Mouse (Mus musculus): ENCODE data around the gene Gm42906. TPM values are rescaled to one million over a fixed set of nuclear protein-coding genes. Genes with fewer than 3 reads are reported as not detected.
A peak's percentile ranks its signal among the peaks of the same experiment; 100 is the strongest.

Gm42906 gene
- polyA plus RNA-seq, 1 experiment from 2014 or later = not detected

DNA sequence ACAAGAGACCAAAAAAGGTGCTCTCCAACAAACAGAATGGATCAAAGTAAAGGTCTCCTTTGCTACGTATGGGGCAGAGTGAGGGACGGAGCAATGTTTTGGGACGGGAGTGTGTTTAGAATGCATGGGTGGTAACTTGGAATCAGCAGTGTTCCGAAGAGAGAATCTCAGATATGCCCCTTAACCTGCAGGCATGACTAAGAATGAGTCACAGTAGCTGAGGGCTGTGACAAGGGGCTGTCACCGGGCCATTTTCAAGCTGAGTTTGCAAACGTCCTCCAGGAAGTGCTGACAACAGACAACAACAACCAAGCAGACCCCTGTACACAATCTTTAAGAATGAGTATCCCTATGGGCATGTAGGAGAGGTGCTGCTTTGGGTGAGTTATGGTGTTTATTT, 153.7 kb downstream of the Gm42906 start:
- ATAC-seq (ENCODE audit: insufficient number of reproducible peaks, insufficient read depth, low FRiP score, low read depth) = no peak
- Histone ChIP-seq H3K4me3 (ENCODE audit: control insufficient read depth in 1 of 2, insufficient read depth in 1 of 2, low read depth in 1 of 2, low read length in 2 of 2) (no peak overlapping the region), H3K36me3 (ENCODE audit: control insufficient read depth, insufficient read depth, low read length) (no peaks in the 10 kb centered on the region), H3K27ac (replicated peaks in 1 of 2; ENCODE audit: control insufficient read depth in 1 of 2, insufficient read depth in 1 of 2, low read depth in 2 of 2, low read length in 2 of 2) (no peak overlapping the region), H3K9me3 (ENCODE audit: control insufficient read depth, low read length) (no peaks in the 10 kb centered on the region), H3K4me2 (ENCODE audit: low read length) (no peak overlapping the region), H3K27me3 (ENCODE audit: control insufficient read depth, insufficient read depth, low read length) (no peaks in the 10 kb centered on the region), H3K4me1 (ENCODE audit: control insufficient read depth in 2 of 2, insufficient read depth in 2 of 2, low read length in 2 of 2) (no peaks in the 10 kb centered on the region), H3K9ac (ENCODE audit: low read length) (no peak overlapping the region)
- 39% methylated on average over 6 of the region's 6 CpGs for WGBS

DNA sequence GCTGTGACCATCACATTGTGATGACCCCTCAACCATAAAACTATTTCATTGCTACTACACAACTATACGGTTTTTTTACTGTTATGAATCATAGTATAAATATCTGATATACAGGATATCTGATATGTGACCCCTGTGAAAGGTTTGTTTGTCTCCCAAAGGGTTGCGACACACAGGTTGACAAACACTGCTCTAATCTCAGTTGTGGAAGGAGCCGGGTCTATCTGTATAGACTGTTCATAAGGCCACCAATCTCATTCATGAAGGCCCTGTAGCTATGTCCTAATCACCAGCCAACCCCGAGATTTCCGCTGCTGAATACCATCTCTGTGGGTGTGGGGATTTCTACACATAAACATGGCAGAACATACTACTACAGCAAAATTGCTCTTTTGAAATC, 157.1 kb downstream of the Gm42906 start:
- Histone ChIP-seq H3K9ac (ENCODE audit: low read length) (no peak overlapping the region), H3K36me3 (ENCODE audit: control insufficient read depth, insufficient read depth, low read length) (no peaks in the 10 kb centered on the region), H3K4me3 (ENCODE audit: control insufficient read depth in 1 of 2, insufficient read depth in 1 of 2, low read depth in 1 of 2, low read length in 2 of 2) (no peak overlapping the region), H3K9me3 (ENCODE audit: control insufficient read depth, low read length) (no peaks in the 10 kb centered on the region), H3K4me2 (ENCODE audit: low read length) (no peak overlapping the region), H3K27ac (replicated peaks in 1 of 2; ENCODE audit: control insufficient read depth in 1 of 2, insufficient read depth in 1 of 2, low read depth in 2 of 2, low read length in 2 of 2) (no peak overlapping the region), H3K27me3 (ENCODE audit: control insufficient read depth, insufficient read depth, low read length) (no peaks in the 10 kb centered on the region), H3K4me1 (ENCODE audit: control insufficient read depth in 2 of 2, insufficient read depth in 2 of 2, low read length in 2 of 2) (no peaks in the 10 kb centered on the region)
- no peak for ATAC-seq (ENCODE audit: insufficient number of reproducible peaks, insufficient read depth, low FRiP score, low read depth)
- 83% methylated on average over 5 of the region's 5 CpGs for WGBS

DNA sequence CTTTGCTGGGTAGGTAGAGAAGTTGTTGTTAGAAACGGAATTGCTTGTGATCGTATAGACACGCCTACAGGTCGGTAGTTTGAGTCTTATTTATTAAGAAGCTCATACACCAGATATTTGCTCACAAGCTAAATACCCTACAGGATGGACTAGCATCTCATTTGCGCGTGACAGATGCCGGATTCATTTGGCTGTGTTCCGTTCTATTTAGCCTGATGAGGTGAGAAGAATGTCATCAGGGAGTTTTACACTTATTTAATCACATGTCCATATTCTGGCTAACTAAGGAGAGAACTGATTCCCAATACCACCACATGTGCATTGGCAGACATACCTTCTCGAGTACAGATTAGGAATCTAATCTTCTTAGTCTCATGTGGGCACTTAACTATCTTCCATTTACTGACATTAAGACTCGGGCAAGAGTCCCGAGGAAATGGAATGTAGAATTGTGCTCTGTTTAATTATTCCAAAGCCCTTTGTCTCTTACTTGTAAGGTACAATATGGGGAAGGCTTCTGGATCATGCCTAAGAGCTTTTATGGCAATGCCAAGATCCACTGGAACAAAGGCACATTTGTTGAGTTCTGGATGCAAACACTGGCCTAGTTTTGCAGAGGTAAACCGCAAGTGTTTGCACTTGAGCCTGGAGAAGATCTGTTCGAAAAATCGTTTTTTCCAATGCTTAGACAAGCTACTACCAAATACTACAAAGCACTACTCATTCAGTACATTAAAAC, 160.9 kb downstream of the Gm42906 start:
- Histone ChIP-seq H3K27ac (replicated peaks in 1 of 2; ENCODE audit: control insufficient read depth in 1 of 2, insufficient read depth in 1 of 2, low read depth in 2 of 2, low read length in 2 of 2) (no peak overlapping the region), H3K4me2 (ENCODE audit: low read length) (no peak overlapping the region), H3K9ac (ENCODE audit: low read length) (no peak overlapping the region), H3K27me3 (ENCODE audit: control insufficient read depth, insufficient read depth, low read length) (no peaks in the 10 kb centered on the region), H3K36me3 (ENCODE audit: control insufficient read depth, insufficient read depth, low read length) (no peaks in the 10 kb centered on the region), H3K4me1 (ENCODE audit: control insufficient read depth in 2 of 2, insufficient read depth in 2 of 2, low read length in 2 of 2) (no peaks in the 10 kb centered on the region), H3K4me3 (ENCODE audit: control insufficient read depth in 1 of 2, insufficient read depth in 1 of 2, low read depth in 1 of 2, low read length in 2 of 2) (no peak overlapping the region), H3K9me3 (ENCODE audit: control insufficient read depth, low read length) (no peaks in the 10 kb centered on the region)
- ATAC-seq (ENCODE audit: insufficient number of reproducible peaks, insufficient read depth, low FRiP score, low read depth) = no peak
- WGBS = 83% methylated on average over 14 of the region's 14 CpGs

DNA sequence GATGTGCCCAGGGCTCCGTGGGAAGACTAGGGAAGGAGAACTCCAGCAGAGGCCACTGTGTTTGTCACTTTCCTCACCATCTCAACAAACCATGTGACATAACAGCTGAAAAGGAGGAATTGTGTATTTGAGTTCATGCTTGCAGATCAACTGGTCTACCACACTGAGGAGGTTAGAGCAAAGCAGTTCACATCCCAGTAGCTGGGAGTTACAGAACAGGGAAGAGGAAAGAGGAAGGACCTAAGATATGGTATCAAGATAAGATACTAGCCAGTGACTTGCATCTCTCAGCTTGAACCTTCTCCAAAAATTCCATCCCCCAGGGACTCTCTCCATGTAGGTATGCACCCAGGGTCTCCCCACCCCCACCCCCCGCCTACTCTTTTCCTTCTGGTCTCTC, 166.4 kb downstream of the Gm42906 start:
- H3K4me2 ChIP-seq (ENCODE audit: low read length) = no peak overlapping the region
- 87% methylated on average over 2 of the region's 2 CpGs for WGBS
- no peaks in the 10 kb centered on the region for H3K9me3 ChIP-seq (ENCODE audit: control insufficient read depth, low read length)
- H3K27ac ChIP-seq (replicated peaks in 1 of 2; ENCODE audit: control insufficient read depth in 1 of 2, insufficient read depth in 1 of 2, low read depth in 2 of 2, low read length in 2 of 2) = no peak overlapping the region
- H3K4me1 ChIP-seq (ENCODE audit: control insufficient read depth in 2 of 2, insufficient read depth in 2 of 2, low read length in 2 of 2) = no peaks in the 10 kb centered on the region
- H3K4me3 ChIP-seq (ENCODE audit: control insufficient read depth in 1 of 2, insufficient read depth in 1 of 2, low read depth in 1 of 2, low read length in 2 of 2) = no peak overlapping the region
- H3K9ac ChIP-seq (ENCODE audit: low read length) = no peak overlapping the region
- no peaks in the 10 kb centered on the region for H3K27me3 ChIP-seq (ENCODE audit: control insufficient read depth, insufficient read depth, low read length)
- H3K36me3 ChIP-seq (ENCODE audit: control insufficient read depth, insufficient read depth, low read length) = no peaks in the 10 kb centered on the region
- no peak for ATAC-seq (ENCODE audit: insufficient number of reproducible peaks, insufficient read depth, low FRiP score, low read depth)

DNA sequence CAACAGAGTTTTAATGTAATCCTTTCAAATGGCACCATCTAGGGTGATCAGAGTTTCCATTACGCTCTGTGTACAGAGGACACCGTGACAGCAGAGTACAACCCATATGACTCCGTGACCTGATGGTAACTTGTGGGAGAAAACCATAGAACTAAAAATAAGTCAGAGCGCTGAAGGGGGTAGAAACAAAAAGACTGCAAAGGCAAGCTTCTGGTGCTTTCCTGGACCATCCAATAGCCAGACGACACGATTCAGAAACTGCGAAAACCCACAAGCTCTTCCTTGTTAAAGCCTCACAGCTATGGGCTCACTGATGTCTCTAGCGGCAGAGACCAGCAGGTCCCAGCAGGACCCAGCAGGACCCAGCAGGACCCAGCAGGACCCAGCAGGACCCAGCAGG, 175.8 kb downstream of the Gm42906 start:
- H3K9ac ChIP-seq (ENCODE audit: low read length) = no peak overlapping the region
- H3K9me3 ChIP-seq (ENCODE audit: control insufficient read depth, low read length) = no peaks in the 10 kb centered on the region
- 45% methylated on average over 8 of the region's 8 CpGs for WGBS
- no peak for ATAC-seq (ENCODE audit: insufficient number of reproducible peaks, insufficient read depth, low FRiP score, low read depth)
- H3K4me1 ChIP-seq (ENCODE audit: control insufficient read depth in 2 of 2, insufficient read depth in 2 of 2, low read length in 2 of 2) = peaks cover 6 to 8% of the 10 kb centered on the region in 2 experiments
- H3K27me3 ChIP-seq (ENCODE audit: control insufficient read depth, insufficient read depth, low read length) = no peaks in the 10 kb centered on the region
- H3K4me3 ChIP-seq (ENCODE audit: control insufficient read depth in 1 of 2, insufficient read depth in 1 of 2, low read depth in 1 of 2, low read length in 2 of 2) = peak overlapping the region in 1 of 2 experiments; percentile 8; a peak in 1 of 4 replicates
- H3K36me3 ChIP-seq (ENCODE audit: control insufficient read depth, insufficient read depth, low read length) = no peaks in the 10 kb centered on the region
- no peak overlapping the region for H3K27ac ChIP-seq (replicated peaks in 1 of 2; ENCODE audit: control insufficient read depth in 1 of 2, insufficient read depth in 1 of 2, low read depth in 2 of 2, low read length in 2 of 2)
- H3K4me2 ChIP-seq (ENCODE audit: low read length) = peak overlapping the region; percentile 48

DNA sequence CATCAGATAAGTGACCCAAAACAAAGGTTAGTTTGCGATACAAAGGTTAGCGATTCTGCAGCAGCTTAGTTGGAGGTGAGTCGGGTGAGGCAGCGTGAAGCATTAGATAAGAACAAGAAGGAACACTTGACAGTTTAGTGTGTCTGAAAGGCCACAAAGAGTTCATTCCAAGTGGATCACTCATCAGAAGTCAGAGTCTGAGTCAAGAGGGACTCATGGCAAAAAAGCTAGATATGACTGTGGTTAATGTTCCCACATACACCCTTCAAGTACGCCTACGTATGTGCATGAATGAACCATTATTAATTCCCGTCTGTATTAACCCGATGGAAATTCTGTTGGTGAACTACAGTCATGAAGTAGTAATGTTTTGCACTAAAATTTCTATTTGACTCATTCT, 176.3 kb downstream of the Gm42906 start:
- Histone ChIP-seq H3K4me2 (ENCODE audit: low read length) (no peak overlapping the region), H3K27ac (replicated peaks in 1 of 2; ENCODE audit: control insufficient read depth in 1 of 2, insufficient read depth in 1 of 2, low read depth in 2 of 2, low read length in 2 of 2) (no peak overlapping the region), H3K4me3 (ENCODE audit: control insufficient read depth in 1 of 2, insufficient read depth in 1 of 2, low read depth in 1 of 2, low read length in 2 of 2) (no peak overlapping the region), H3K9ac (ENCODE audit: low read length) (no peak overlapping the region), H3K4me1 (ENCODE audit: control insufficient read depth in 2 of 2, insufficient read depth in 2 of 2, low read length in 2 of 2) (peaks cover 7 to 13% of the 10 kb centered on the region in 2 experiments), H3K9me3 (ENCODE audit: control insufficient read depth, low read length) (no peaks in the 10 kb centered on the region), H3K36me3 (ENCODE audit: control insufficient read depth, insufficient read depth, low read length) (no peaks in the 10 kb centered on the region), H3K27me3 (ENCODE audit: control insufficient read depth, insufficient read depth, low read length) (no peaks in the 10 kb centered on the region)
- ATAC-seq (ENCODE audit: insufficient number of reproducible peaks, insufficient read depth, low FRiP score, low read depth) = no peak
- WGBS = 39% methylated on average over 8 of the region's 8 CpGs

DNA sequence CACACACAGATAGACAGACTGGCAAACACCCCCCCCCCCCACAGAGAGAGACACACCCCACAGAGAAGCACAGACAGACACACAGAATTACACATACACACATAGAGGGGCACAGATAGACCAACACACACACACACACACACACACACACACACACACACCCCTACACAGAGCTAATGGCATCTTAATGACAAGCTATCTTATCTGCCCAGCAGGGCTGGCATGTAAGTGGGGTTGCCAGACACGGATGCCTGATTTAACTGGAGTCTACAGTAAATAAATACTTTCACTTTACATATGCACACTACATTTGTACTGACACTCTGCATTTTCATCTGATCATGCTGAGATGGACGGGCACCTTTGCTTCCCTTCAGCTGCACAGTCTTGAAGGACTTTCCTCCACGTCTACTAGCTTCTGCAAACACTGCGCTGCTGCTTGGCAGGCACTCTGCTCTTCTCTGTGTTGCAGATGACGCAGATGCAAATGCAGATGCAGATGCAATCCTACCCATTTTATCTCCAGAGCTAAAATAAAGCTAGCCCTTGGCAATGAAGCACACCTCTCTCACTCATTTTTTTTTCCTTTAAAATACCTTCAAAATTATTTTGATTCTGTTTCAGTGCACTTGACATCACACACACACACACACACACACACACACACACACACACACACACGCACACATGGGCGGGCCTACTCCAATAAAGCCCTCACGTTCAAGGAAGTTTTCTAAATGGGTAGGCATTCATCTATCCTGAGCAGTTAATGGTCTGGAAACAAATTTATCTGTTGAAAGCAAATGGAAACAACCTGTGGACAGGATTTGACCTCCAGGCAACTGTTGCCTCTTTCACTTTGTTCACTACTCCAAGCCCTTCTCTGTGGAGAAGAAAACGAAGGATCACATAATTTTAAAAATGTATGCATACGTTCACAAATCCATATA, 179.0 kb downstream of the Gm42906 start:
- H3K27ac ChIP-seq (replicated peaks in 1 of 2; ENCODE audit: control insufficient read depth in 1 of 2, insufficient read depth in 1 of 2, low read depth in 2 of 2, low read length in 2 of 2) = no peak overlapping the region
- H3K4me2 ChIP-seq (ENCODE audit: low read length) = peak overlapping the region; percentile 30; the same call in 1 of the 2 replicates
- no peak overlapping the region for H3K4me3 ChIP-seq (ENCODE audit: control insufficient read depth in 1 of 2, insufficient read depth in 1 of 2, low read depth in 1 of 2, low read length in 2 of 2)
- WGBS = 53% methylated on average over 10 of the region's 10 CpGs
- H3K9me3 ChIP-seq (ENCODE audit: control insufficient read depth, low read length) = no peaks in the 10 kb centered on the region
- no peak overlapping the region for H3K9ac ChIP-seq (ENCODE audit: low read length)
- H3K4me1 ChIP-seq (ENCODE audit: control insufficient read depth in 2 of 2, insufficient read depth in 2 of 2, low read length in 2 of 2) = peaks cover 7 to 14% of the 10 kb centered on the region in 2 experiments
- no peaks in the 10 kb centered on the region for H3K36me3 ChIP-seq (ENCODE audit: control insufficient read depth, insufficient read depth, low read length)
- ATAC-seq (ENCODE audit: insufficient number of reproducible peaks, insufficient read depth, low FRiP score, low read depth) = no peak
- no peaks in the 10 kb centered on the region for H3K27me3 ChIP-seq (ENCODE audit: control insufficient read depth, insufficient read depth, low read length)
